In genomic region chr4:151105886-151106285, GRCm38 (mm10) we compare ENCODE assay signal across 18 mouse cellular contexts. TPM values are rescaled to one million over a fixed set of nuclear protein-coding genes. Genes with fewer than 3 reads are reported as not detected.
A peak's percentile ranks its signal among the peaks of the same experiment; 100 is the strongest.
DNase-seq lines count a peak whose midpoint lies in the region; ATAC-seq and TF ChIP-seq lines count a peak whose summit lies in the region.
"Had no signal": no experiment of that assay in that cellular context is flagged by ENCODE, and none has a peak within 500 bp of the region (broad histone marks: within the 10 kb centered on the region; RNA-seq: fewer than 3 reads in every experiment).

No protein-coding gene starts in this region.

- peak overlapping the region; percentile 83 for H3K4me3 ChIP-seq in heart, embryonic 12.5 days
- peak overlapping the region; percentile 89 for H3K4me3 ChIP-seq in forebrain, embryonic 14.5 days (ENCODE audit: low read depth, low read length)
- H3K4me3 ChIP-seq in hindbrain, embryonic 13.5 days: peak overlapping the region; percentile 88
- H3K4me3 ChIP-seq in midbrain, postnatal 0 days (ENCODE audit: low read depth, low read length): peak overlapping the region; percentile 80
- H3K4me3 ChIP-seq: limb, embryonic 13.5 days; megakaryocyte, embryonic 14.5 days had no signal

- WGBS in heart, embryonic 12.5 days: 64% methylated on average over 6 of the region's 6 CpGs
- 48% methylated on average over 6 of the region's 6 CpGs for WGBS in forebrain, embryonic 14.5 days
- WGBS in hindbrain, embryonic 13.5 days: 75% methylated on average over 6 of the region's 6 CpGs
- 30% methylated on average over 6 of the region's 6 CpGs for WGBS in midbrain, postnatal 0 days

- TF ChIP-seq CTCF in midbrain, postnatal 0 days (IDR thresholded peaks at IDR 0.05): no peak

- no peak for DNase-seq in heart, postnatal 25 days (ENCODE audit: low spot score)
- DNase-seq in forebrain, embryonic 14.5 days (ENCODE audit: low spot score): no peak
- no peak for DNase-seq in midbrain, postnatal 0 days (ENCODE audit: low spot score)
- no peak for DNase-seq in spleen, postnatal 14 days (ENCODE audit: low spot score in 2 of 2)
- DNase-seq in kidney, postnatal 4 days: no peak
- DNase-seq: lung, adult 18-20 months had no signal

- intact Hi-C loops in heart, postnatal 25 days (cut with DNase I): no loop called here

- H3K27ac ChIP-seq in heart, embryonic 12.5 days (ENCODE audit: poor library complexity, severe bottlenecking): peak overlapping the region; percentile 91
- 0 out of 2 replicates have a peak overlapping the region, but pooled peaks have one; percentile 41 for H3K27ac ChIP-seq in forebrain, embryonic 14.5 days (ENCODE audit: low read depth, low read length)
- H3K27ac ChIP-seq in hindbrain, embryonic 13.5 days: no peak overlapping the region
- H3K27ac ChIP-seq in midbrain, postnatal 0 days (ENCODE audit: low read depth, low read length): 0 out of 2 replicates have a peak overlapping the region, but pooled peaks have one; percentile 19
- H3K27ac ChIP-seq: kidney, postnatal 0 days; limb, embryonic 13.5 days; stomach, postnatal 0 days had no signal

- peaks cover 3% of the 10 kb centered on the region; the same call in 1 of the 2 replicates for H3K36me3 ChIP-seq in heart, embryonic 12.5 days
- H3K36me3 ChIP-seq in forebrain, embryonic 14.5 days (ENCODE audit: control insufficient read depth, insufficient read depth, low read length): no peaks in the 10 kb centered on the region
- H3K36me3 ChIP-seq in hindbrain, embryonic 13.5 days: no peaks in the 10 kb centered on the region; the same call in 1 of the 2 replicates
- no peaks in the 10 kb centered on the region for H3K36me3 ChIP-seq in midbrain, postnatal 0 days (ENCODE audit: insufficient read depth, low read length)
- H3K36me3 ChIP-seq: limb, embryonic 13.5 days had no signal

- no peaks in the 10 kb centered on the region; the same call in 1 of the 2 replicates for H3K9me3 ChIP-seq in heart, embryonic 12.5 days (replicated peaks)
- no peaks in the 10 kb centered on the region for H3K9me3 ChIP-seq in forebrain, embryonic 14.5 days (replicated peaks; ENCODE audit: control insufficient read depth, low read length)
- no peaks in the 10 kb centered on the region for H3K9me3 ChIP-seq in hindbrain, embryonic 13.5 days
- no peaks in the 10 kb centered on the region for H3K9me3 ChIP-seq in midbrain, postnatal 0 days (ENCODE audit: low read length)
- H3K9me3 ChIP-seq: limb, embryonic 13.5 days had no signal

- peaks cover 26% of the 10 kb centered on the region for H3K27me3 ChIP-seq in heart, embryonic 12.5 days (replicated peaks)
- no peaks in the 10 kb centered on the region for H3K27me3 ChIP-seq in forebrain, embryonic 14.5 days (replicated peaks; ENCODE audit: control insufficient read depth, insufficient read depth, low read length)
- H3K27me3 ChIP-seq in hindbrain, embryonic 13.5 days: no peaks in the 10 kb centered on the region
- H3K27me3 ChIP-seq in midbrain, postnatal 0 days (ENCODE audit: insufficient read depth, low read length): no peaks in the 10 kb centered on the region
- H3K27me3 ChIP-seq: CH12.LX had no signal

- ATAC-seq in heart, embryonic 12.5 days (ENCODE audit: insufficient number of reproducible peaks, low FRiP score): no peak
- ATAC-seq in forebrain, embryonic 14.5 days: no peak
- no peak for ATAC-seq in hindbrain, embryonic 13.5 days (ENCODE audit: low FRiP score)
- ATAC-seq in midbrain, postnatal 0 days (ENCODE audit: low FRiP score): no peak
- ATAC-seq: Patski had no signal

- peaks cover 50% of the 10 kb centered on the region for H3K4me1 ChIP-seq in heart, embryonic 12.5 days (replicated peaks)
- H3K4me1 ChIP-seq in forebrain, embryonic 14.5 days (ENCODE audit: control insufficient read depth, insufficient read depth, low read length): peaks cover 29% of the 10 kb centered on the region
- H3K4me1 ChIP-seq in hindbrain, embryonic 13.5 days (replicated peaks): peaks cover 62% of the 10 kb centered on the region
- peaks cover 13% of the 10 kb centered on the region; the same call in 1 of the 2 replicates for H3K4me1 ChIP-seq in midbrain, postnatal 0 days (ENCODE audit: insufficient read depth, low read length)

- H3K9ac ChIP-seq in heart, embryonic 12.5 days: peak overlapping the region; percentile 48
- 0 out of 2 replicates have a peak overlapping the region, but pooled peaks have one; percentile 17 for H3K9ac ChIP-seq in forebrain, embryonic 14.5 days (ENCODE audit: low read length)
- H3K9ac ChIP-seq in hindbrain, embryonic 13.5 days: peak overlapping the region; percentile 95
- 0 out of 2 replicates have a peak overlapping the region, but pooled peaks have one; percentile 93 for H3K9ac ChIP-seq in midbrain, postnatal 0 days (replicated peaks; ENCODE audit: low read length, poor library complexity, severe bottlenecking)
- H3K9ac ChIP-seq: limb, embryonic 13.5 days had no signal

- H3K4me2 ChIP-seq in heart, embryonic 12.5 days: peak overlapping the region; percentile 58
- H3K4me2 ChIP-seq in forebrain, embryonic 14.5 days (ENCODE audit: low read length): peak overlapping the region; percentile 72
- peak overlapping the region; percentile 82 for H3K4me2 ChIP-seq in hindbrain, embryonic 13.5 days
- peak overlapping the region; percentile 74 for H3K4me2 ChIP-seq in midbrain, postnatal 0 days (ENCODE audit: low read depth, low read length, poor library complexity, severe bottlenecking)
- H3K4me2 ChIP-seq: limb, embryonic 13.5 days had no signal

RNA-seq across cellular contexts. Expression of gene Gm13090, which starts 16.5 kb away (rescaled TPM):
- polyA plus RNA-seq in heart, embryonic 12.5 days (2016; fragmentation: Nextera tagmentation; extraction: Ambion mirVana): not detected in 2 replicates
- total RNA-seq in heart, postnatal 25 days (2021): not detected
- 0.31 TPM in 1 of 2 replicates, not detected in the other for polyA plus RNA-seq in forebrain, embryonic 14.5 days (2014; fragmentation: Nextera tagmentation; extraction: Ambion mirVana)
- polyA plus RNA-seq in hindbrain, embryonic 13.5 days (2015; fragmentation: Nextera tagmentation; extraction: Ambion mirVana): not detected in 2 replicates
- not detected in 2 replicates for total RNA-seq in midbrain, postnatal 0 days (2014; rRNA removed)
- polyA plus RNA-seq in midbrain, postnatal 0 days (2015; fragmentation: Nextera tagmentation; extraction: Ambion mirVana): not detected in 2 replicates
- total RNA-seq: adrenal gland, adult 18-20 months; CH12.LX; layer of hippocampus, postnatal 25 days had no signal
- polyA plus RNA-seq: embryonic facial prominence, embryonic 11.5 days; limb, embryonic 13.5 days; Patski; small intestine, adult 2 months; stomach, postnatal 0 days had no signal

RNA-seq across cellular contexts. Expression of gene Vamp3, which starts 48.1 kb away (rescaled TPM):
- polyA plus RNA-seq in heart, embryonic 12.5 days (2016; fragmentation: Nextera tagmentation; extraction: Ambion mirVana): 100 and 109 TPM in 2 replicates
- total RNA-seq in heart, postnatal 25 days (2021): 10 to 100 TPM; 67.4 to 77.2 TPM
- polyA plus RNA-seq in forebrain, embryonic 14.5 days (2014; fragmentation: Nextera tagmentation; extraction: Ambion mirVana): 25.1 and 30.0 TPM in 2 replicates
- 59.9 and 61.5 TPM in 2 replicates for polyA plus RNA-seq in hindbrain, embryonic 13.5 days (2015; fragmentation: Nextera tagmentation; extraction: Ambion mirVana)
- 34.6 and 43.6 TPM in 2 replicates for total RNA-seq in midbrain, postnatal 0 days (2014; rRNA removed)
- 42.1 and 43.5 TPM in 2 replicates for polyA plus RNA-seq in midbrain, postnatal 0 days (2015; fragmentation: Nextera tagmentation; extraction: Ambion mirVana)

Comparison
In these comparisons a context has a peak if more than half of its experiments do, and no peak if none do; other contexts are left out.
1. H3K9ac ChIP-seq: peak in every context shown above with its lines; median percentile 95 in hindbrain, embryonic 13.5 days; 93 in midbrain, postnatal 0 days; 48 in heart, embryonic 12.5 days; 17 in forebrain, embryonic 14.5 days.